Mouse (Mus musculus): ENCODE measurements around the gene Rpl37a. TPM values are rescaled to one million over a fixed set of nuclear protein-coding genes. Genes with fewer than 3 reads are reported as not detected.

Rpl37a gene
- polyA plus RNA-seq (2014; fragmentation: Illumina TruSeq; extraction: RNeasy Lipid Tissue Mini Kit (QIAGEN cat#74804); ENCODE audit: low read depth, low replicate concordance): 39.9 TPM

GRCm38 (mm10) chr1:72710753-72711653 is at the start of gene Rpl37a:
Rpl37a (plus strand) TSS chr1:72711290.

DNA sequence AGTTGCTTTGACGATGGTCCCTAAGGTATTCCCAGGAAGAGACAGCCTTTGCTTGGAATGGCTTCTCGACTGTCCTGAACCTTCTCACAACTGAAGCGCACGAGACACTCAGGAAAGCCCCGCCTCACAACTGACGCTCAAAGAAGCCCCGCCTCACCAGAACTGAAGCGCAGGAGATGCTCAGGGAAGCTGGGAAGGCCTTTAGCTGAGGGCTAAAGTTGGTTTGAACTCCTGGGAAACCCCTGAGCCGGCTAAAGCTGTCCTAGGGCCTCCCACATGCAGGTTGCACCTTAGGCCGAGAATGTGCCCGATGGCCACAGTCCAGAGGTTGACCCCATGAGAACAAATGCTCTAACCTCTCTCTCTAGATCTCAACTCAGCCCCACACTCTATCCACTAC is 10.6 kb upstream of the Rpl37a start, which contains the start of gene Ankar:
TSS of gene Ankar (minus strand) at position 101 of the 400 bp plus-strand sequence.

Other genes with a start within 250 kb of the Rpl37a start
- gene March4, start 174.4 kb upstream of the Rpl37a start, polyA plus RNA-seq (2014; fragmentation: Illumina TruSeq; extraction: RNeasy Lipid Tissue Mini Kit (QIAGEN cat#74804); ENCODE audit: low read depth, low replicate concordance): not detected
- gene Smarcal1, start 128.0 kb upstream of the Rpl37a start, polyA plus RNA-seq (2014; fragmentation: Illumina TruSeq; extraction: RNeasy Lipid Tissue Mini Kit (QIAGEN cat#74804); ENCODE audit: low read depth, low replicate concordance): 2.9 TPM
- not detected for gene Ankar, start 10.7 kb upstream of the Rpl37a start, polyA plus RNA-seq (2014; fragmentation: Illumina TruSeq; extraction: RNeasy Lipid Tissue Mini Kit (QIAGEN cat#74804); ENCODE audit: low read depth, low replicate concordance)
- 26.6 TPM for gene Igfbp2, start 113.2 kb downstream of the Rpl37a start, polyA plus RNA-seq (2014; fragmentation: Illumina TruSeq; extraction: RNeasy Lipid Tissue Mini Kit (QIAGEN cat#74804); ENCODE audit: low read depth, low replicate concordance)
- gene Igfbp5, start 163.6 kb downstream of the Rpl37a start, polyA plus RNA-seq (2014; fragmentation: Illumina TruSeq; extraction: RNeasy Lipid Tissue Mini Kit (QIAGEN cat#74804); ENCODE audit: low read depth, low replicate concordance): 7.1 TPM

Measured in liver, adult 10 weeks (tissue).